Mouse (Mus musculus): Measurements from ENCODE around the gene Itga7. TPM values are rescaled to one million over a fixed set of nuclear protein-coding genes. Genes with fewer than 3 reads are reported as not detected.

Itga7 gene
- polyA plus RNA-seq, 1 experiment from 2014 or later, result 2.1 TPM

DNA sequence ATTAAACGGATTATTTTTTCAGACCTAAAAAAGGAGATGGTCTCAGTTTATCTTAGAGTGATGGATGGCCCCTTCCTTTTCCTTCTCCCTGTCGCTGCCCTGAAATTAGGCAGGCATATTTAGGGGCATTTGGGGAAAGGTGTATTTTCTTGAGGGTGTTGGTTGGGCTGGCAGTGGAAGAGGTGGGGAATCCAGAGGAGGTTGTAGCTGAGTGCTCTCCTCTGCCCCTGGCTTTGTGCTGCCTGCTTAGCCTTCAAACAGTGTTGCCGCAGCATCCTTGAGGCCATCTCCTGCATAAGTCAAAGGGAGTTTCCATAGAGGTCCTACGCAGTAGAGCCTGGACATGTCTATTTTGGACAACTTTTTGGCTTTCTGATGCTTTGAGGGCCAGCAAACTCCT lies 20.8 kb upstream of the Itga7 start:
- Histone ChIP-seq H3K4me2 (no peak overlapping the region), H3K9me3 (ENCODE audit: low read depth, low read length) (no peaks in the 10 kb centered on the region), H3K9ac (no peak overlapping the region), H3K4me3 (ENCODE audit: low read depth, low read length) (no peak overlapping the region), H3K4me1 (ENCODE audit: insufficient read depth) (peaks cover 4% of the 10 kb centered on the region; the same call in 1 of the 2 replicates), H3K27me3 (ENCODE audit: insufficient read depth, low read length) (no peaks in the 10 kb centered on the region), H3K27ac (ENCODE audit: low read depth) (no peak overlapping the region), H3K36me3 (ENCODE audit: insufficient read depth) (peaks cover 50% of the 10 kb centered on the region)
- TF ChIP-seq CTCF (IDR thresholded peaks at IDR 0.05; ENCODE audit: low read depth), result no peak
- ATAC-seq (ENCODE audit: insufficient read depth), result no peak
- no peak for DNase-seq
- WGBS, result 74% methylated on average over 4 of the region's 4 CpGs

DNA sequence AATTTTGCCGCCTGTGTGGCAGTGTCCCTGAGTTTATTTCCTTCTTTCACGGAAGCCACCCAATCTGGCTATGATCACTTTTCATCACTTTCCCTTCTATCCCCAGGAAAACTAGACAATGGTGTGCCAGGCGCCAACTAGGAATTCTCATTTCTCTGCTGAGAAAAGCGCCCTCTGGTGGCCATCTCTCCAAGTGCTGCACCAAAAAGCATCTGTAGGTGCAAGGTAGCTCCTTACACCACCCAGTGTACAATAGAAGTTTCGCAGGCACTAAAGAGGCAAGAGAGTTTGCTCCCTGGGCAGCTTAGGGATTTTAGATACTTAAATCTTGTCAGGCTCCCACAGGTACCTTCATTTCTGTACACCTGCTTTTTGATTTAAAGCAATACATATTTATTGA lies 20.4 kb upstream of the Itga7 start:
- no peaks in the 10 kb centered on the region for H3K27me3 ChIP-seq (ENCODE audit: insufficient read depth, low read length)
- no peaks in the 10 kb centered on the region for H3K9me3 ChIP-seq (ENCODE audit: low read depth, low read length)
- peak; percentile 97 for DNase-seq
- 7% methylated on average over 5 of the region's 5 CpGs for WGBS
- TF ChIP-seq CTCF (IDR thresholded peaks at IDR 0.05; ENCODE audit: low read depth), result peak; percentile 98
- no peak for ATAC-seq (ENCODE audit: insufficient read depth)
- no peak overlapping the region for H3K4me3 ChIP-seq (ENCODE audit: low read depth, low read length)
- H3K9ac ChIP-seq, result no peak overlapping the region
- H3K27ac ChIP-seq (ENCODE audit: low read depth), result no peak overlapping the region
- no peak overlapping the region for H3K4me2 ChIP-seq
- peaks cover 54% of the 10 kb centered on the region for H3K36me3 ChIP-seq (ENCODE audit: insufficient read depth)
- H3K4me1 ChIP-seq (ENCODE audit: insufficient read depth), result peaks cover 4% of the 10 kb centered on the region; the same call in 1 of the 2 replicates

DNA sequence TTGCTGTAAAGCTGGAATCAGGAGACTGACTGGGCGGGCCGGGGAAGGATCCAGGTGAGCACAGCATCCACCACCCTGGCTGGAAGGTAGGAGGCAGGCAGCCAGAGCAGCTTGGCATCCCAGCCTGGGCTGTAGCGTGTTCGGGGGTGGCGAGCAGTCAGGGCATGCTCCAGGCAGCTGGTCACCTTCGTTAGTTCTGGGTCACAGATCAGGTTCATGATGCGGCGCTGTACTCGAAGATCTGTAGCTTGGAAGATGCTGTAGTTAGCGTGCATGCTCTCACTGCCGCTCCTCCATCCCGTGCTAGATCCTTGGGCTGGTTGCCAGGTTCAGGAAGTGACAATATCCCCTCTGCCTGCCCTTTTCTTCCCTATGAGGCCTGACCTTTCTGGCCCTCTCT lies 19.9 kb upstream of the Itga7 start:
- DNase-seq, result no peak
- no peak for ATAC-seq (ENCODE audit: insufficient read depth)
- peaks cover 4% of the 10 kb centered on the region; the same call in 1 of the 2 replicates for H3K4me1 ChIP-seq (ENCODE audit: insufficient read depth)
- no peaks in the 10 kb centered on the region for H3K9me3 ChIP-seq (ENCODE audit: low read depth, low read length)
- no peak overlapping the region for H3K4me2 ChIP-seq
- no peak overlapping the region for H3K9ac ChIP-seq
- WGBS, result 90% methylated on average over 12 of the region's 12 CpGs
- H3K4me3 ChIP-seq (ENCODE audit: low read depth, low read length), result no peak overlapping the region
- H3K27ac ChIP-seq (ENCODE audit: low read depth), result no peak overlapping the region
- H3K27me3 ChIP-seq (ENCODE audit: insufficient read depth, low read length), result no peaks in the 10 kb centered on the region
- peaks cover 58% of the 10 kb centered on the region for H3K36me3 ChIP-seq (ENCODE audit: insufficient read depth)
- TF ChIP-seq CTCF (IDR thresholded peaks at IDR 0.05; ENCODE audit: low read depth), result no peak

DNA sequence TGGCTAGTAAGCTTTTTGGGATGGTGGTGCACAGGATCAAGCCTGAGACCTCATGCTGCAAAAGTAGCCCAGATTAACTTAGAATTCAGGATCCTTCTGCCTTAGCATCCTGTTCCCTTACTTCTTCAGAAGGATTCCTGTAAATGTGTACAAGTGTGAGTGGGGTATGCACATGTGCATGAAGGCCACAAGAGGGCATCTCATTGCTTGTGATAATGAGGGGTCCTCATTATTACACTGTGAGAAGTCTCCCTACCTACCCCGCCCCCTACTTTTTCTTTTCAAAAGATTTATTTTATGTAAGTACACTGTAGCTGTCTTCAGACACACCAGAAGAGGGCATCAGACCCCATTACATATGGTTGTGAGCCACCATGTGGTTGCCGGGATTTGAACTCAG lies 18.1 kb upstream of the Itga7 start:
- H3K27me3 ChIP-seq (ENCODE audit: insufficient read depth, low read length), result no peaks in the 10 kb centered on the region
- DNase-seq, result peak; percentile 23
- H3K9ac ChIP-seq, result no peak overlapping the region
- WGBS, result 87% methylated on average over 2 of the region's 2 CpGs
- H3K4me2 ChIP-seq, result no peak overlapping the region
- no peak for ATAC-seq (ENCODE audit: insufficient read depth)
- no peak overlapping the region for H3K27ac ChIP-seq (ENCODE audit: low read depth)
- peaks cover 66% of the 10 kb centered on the region for H3K36me3 ChIP-seq (ENCODE audit: insufficient read depth)
- no peaks in the 10 kb centered on the region for H3K4me1 ChIP-seq (ENCODE audit: insufficient read depth)
- H3K4me3 ChIP-seq (ENCODE audit: low read depth, low read length), result no peak overlapping the region
- H3K9me3 ChIP-seq (ENCODE audit: low read depth, low read length), result no peaks in the 10 kb centered on the region
- TF ChIP-seq CTCF (IDR thresholded peaks at IDR 0.05; ENCODE audit: low read depth), result peak; percentile 42

DNA sequence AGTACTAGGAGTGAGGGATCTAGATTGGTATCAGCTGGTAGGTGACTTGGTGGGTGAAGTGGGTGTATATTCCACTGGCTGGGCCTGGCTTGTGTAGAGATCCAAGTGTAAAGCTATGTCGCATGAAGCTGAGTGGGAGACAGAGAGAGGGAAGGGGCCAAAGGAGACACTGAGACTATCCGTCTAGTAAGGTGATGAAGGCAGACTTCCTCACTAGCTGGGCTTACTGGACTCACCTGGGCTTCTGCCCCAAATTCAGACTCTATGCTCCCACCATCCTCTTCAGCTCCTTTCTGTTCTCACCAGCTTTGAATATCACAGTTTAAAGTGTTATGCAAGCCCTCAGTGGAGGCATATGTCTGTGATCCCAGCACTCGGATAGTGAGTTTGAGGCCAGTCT lies 17.0 kb upstream of the Itga7 start:
- Histone ChIP-seq H3K9ac (no peak overlapping the region), H3K4me3 (ENCODE audit: low read depth, low read length) (no peak overlapping the region), H3K4me1 (ENCODE audit: insufficient read depth) (no peaks in the 10 kb centered on the region), H3K36me3 (ENCODE audit: insufficient read depth) (peaks cover 61% of the 10 kb centered on the region), H3K4me2 (no peak overlapping the region), H3K27ac (ENCODE audit: low read depth) (no peak overlapping the region), H3K27me3 (ENCODE audit: insufficient read depth, low read length) (no peaks in the 10 kb centered on the region), H3K9me3 (ENCODE audit: low read depth, low read length) (no peaks in the 10 kb centered on the region)
- DNase-seq, result no peak
- WGBS, result 86% methylated on average over 3 of the region's 3 CpGs
- ATAC-seq (ENCODE audit: insufficient read depth), result no peak
- TF ChIP-seq CTCF (IDR thresholded peaks at IDR 0.05; ENCODE audit: low read depth), result no peak

DNA sequence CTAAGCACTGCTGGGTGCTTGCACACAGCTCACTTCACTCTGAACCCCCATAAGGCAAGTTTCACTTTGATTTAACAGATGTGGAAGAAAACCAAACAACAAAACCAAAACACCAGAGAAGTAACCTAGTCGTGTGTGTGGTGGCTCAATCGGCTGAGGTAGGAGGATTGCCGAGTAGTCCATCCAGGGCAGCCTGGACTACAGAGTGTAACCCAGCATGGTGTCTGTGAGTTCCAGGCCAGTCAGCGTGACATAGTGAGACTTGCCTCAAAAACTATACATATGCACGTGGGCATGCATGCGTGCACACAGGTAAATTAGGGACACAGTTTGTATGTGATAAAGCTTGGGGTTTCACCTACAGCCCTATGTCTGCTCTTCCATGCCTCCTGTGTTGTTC lies 16.2 kb upstream of the Itga7 start:
- H3K27me3 ChIP-seq (ENCODE audit: insufficient read depth, low read length), result no peaks in the 10 kb centered on the region
- WGBS, result 86% methylated on average over 6 of the region's 6 CpGs
- H3K9me3 ChIP-seq (ENCODE audit: low read depth, low read length), result no peaks in the 10 kb centered on the region
- peaks cover 56% of the 10 kb centered on the region for H3K36me3 ChIP-seq (ENCODE audit: insufficient read depth)
- no peak for TF ChIP-seq CTCF (IDR thresholded peaks at IDR 0.05; ENCODE audit: low read depth)
- no peak overlapping the region for H3K4me3 ChIP-seq (ENCODE audit: low read depth, low read length)
- DNase-seq, result no peak
- H3K27ac ChIP-seq (ENCODE audit: low read depth), result no peak overlapping the region
- H3K4me1 ChIP-seq (ENCODE audit: insufficient read depth), result peaks cover 3% of the 10 kb centered on the region; the same call in 1 of the 2 replicates
- no peak for ATAC-seq (ENCODE audit: insufficient read depth)
- no peak overlapping the region for H3K4me2 ChIP-seq
- H3K9ac ChIP-seq, result no peak overlapping the region

DNA sequence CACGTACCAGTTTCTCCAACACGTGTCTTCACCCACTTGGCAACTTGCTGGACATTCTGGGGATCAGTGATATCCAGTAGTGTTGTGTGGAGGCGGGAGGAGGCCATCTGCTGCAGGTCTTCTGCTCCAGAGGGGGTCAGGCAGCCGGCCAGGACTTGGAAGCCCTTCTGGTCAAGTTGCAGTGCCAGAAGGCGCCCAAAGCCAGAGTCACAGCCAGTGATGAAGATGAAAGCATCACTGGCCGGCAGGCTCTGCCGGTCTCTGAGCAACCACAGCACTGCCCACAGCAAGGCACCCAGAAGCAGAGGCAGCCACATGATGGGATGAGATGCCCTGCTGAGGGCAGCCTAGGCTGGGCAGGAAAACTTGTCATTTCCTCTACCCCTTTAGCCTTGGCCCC lies 15.4 kb upstream of the Itga7 start:
- 70% methylated on average over 7 of the region's 7 CpGs for WGBS
- Histone ChIP-seq H3K27ac (ENCODE audit: low read depth) (no peak overlapping the region), H3K27me3 (ENCODE audit: insufficient read depth, low read length) (no peaks in the 10 kb centered on the region), H3K4me2 (no peak overlapping the region), H3K9me3 (ENCODE audit: low read depth, low read length) (no peaks in the 10 kb centered on the region), H3K4me1 (ENCODE audit: insufficient read depth) (peaks cover 3% of the 10 kb centered on the region; the same call in 1 of the 2 replicates), H3K4me3 (ENCODE audit: low read depth, low read length) (no peak overlapping the region), H3K36me3 (ENCODE audit: insufficient read depth) (peaks cover 56% of the 10 kb centered on the region), H3K9ac (no peak overlapping the region)
- DNase-seq (no peak), ATAC-seq (ENCODE audit: insufficient read depth) (no peak)
- TF ChIP-seq CTCF (IDR thresholded peaks at IDR 0.05; ENCODE audit: low read depth), result no peak

DNA sequence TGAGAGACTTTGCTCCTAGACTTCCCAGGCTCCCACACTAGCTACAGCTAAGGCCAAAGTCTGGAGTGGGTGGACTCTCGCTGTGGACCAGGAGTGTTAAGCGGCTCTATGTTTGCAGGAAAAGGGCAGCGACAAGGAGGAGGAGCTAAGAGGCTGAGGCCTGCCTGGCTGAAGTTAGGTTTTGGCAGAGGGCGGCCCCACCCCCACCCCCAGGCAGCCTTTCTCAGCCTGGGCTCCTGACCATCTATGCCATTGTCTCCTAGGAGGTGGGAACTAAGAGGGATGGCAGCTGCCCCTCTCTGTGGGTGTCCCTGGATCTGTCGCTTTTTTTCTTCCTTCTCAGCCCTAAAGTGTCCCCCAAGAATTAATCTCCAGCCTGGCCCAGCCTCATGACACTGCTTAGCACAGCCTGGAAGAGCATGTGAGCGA lies 14.4 kb upstream of the Itga7 start:
- peak overlapping the region; percentile 32; the same call in 1 of the 2 replicates for H3K27ac ChIP-seq (ENCODE audit: low read depth)
- H3K27me3 ChIP-seq (ENCODE audit: insufficient read depth, low read length), result no peaks in the 10 kb centered on the region
- 19% methylated on average over 6 of the region's 6 CpGs for WGBS
- DNase-seq (peak; percentile 35), ATAC-seq (ENCODE audit: insufficient read depth) (no peak)
- H3K36me3 ChIP-seq (ENCODE audit: insufficient read depth), result peaks cover 46% of the 10 kb centered on the region
- no peaks in the 10 kb centered on the region for H3K9me3 ChIP-seq (ENCODE audit: low read depth, low read length)
- H3K9ac ChIP-seq, result no peak overlapping the region
- TF ChIP-seq CTCF (IDR thresholded peaks at IDR 0.05; ENCODE audit: low read depth), result no peak
- no peak overlapping the region for H3K4me2 ChIP-seq
- H3K4me3 ChIP-seq (ENCODE audit: low read depth, low read length), result no peak overlapping the region
- peaks cover 3% of the 10 kb centered on the region; the same call in 1 of the 2 replicates for H3K4me1 ChIP-seq (ENCODE audit: insufficient read depth)

Data from lung, embryonic 14.5 days (tissue).